Mouse (Mus musculus) hindbrain, embryonic 10.5 days (tissue): ENCODE results near the gene BC147527. TPM values are rescaled to one million over a fixed set of nuclear protein-coding genes. Genes with fewer than 3 reads are reported as not detected.
"Not testable (repeated sequence)": the region's sequence is repeated elsewhere in the genome, so short reads cannot be mapped to it uniquely, and the experiment has no call there.

Source experiments
- DNase-seq: peaks from one replicate; pipeline ENCODE4 v3.0.0-alpha.2; 2017; ENCODE audit warnings: low spot score
- H3K27ac ChIP-seq: fragments of 300-500 bp; sonication (generic); 2 replicates; pipeline ENCODE4 v1.5.1; 2016; ENCODE audit warnings: mild to moderate bottlenecking, moderate library complexity
- H3K27me3 ChIP-seq: fragments of 300-500 bp; sonication (generic); 2 replicates; pipeline ENCODE4 v1.6.1; 2016; ENCODE audit warnings: mild to moderate bottlenecking; ENCODE audit not compliant: poor library complexity, insufficient read depth, severe bottlenecking
- H3K36me3 ChIP-seq: fragments of 300-500 bp; sonication (generic); 2 replicates; pipeline ENCODE4 v1.6.1; 2016; ENCODE audit warnings: mild to moderate bottlenecking, moderate library complexity
- H3K4me1 ChIP-seq: fragments of 300-500 bp; sonication (generic); replicated peaks from 2 replicates; pipeline ENCODE4 v1.6.1; 2016; ENCODE audit warnings: mild to moderate bottlenecking
- H3K4me3 ChIP-seq: fragments of 300-500 bp; sonication (generic); 2 replicates; pipeline ENCODE4 v1.5.1; 2016; ENCODE audit warnings: mild to moderate bottlenecking, moderate library complexity
- H3K9me3 ChIP-seq: fragments of 300-500 bp; sonication (generic); 2 replicates; pipeline ENCODE4 v1.6.1; 2016; ENCODE audit warnings: mild to moderate bottlenecking, moderate library complexity
- WGBS: fragments of 180-500 bp; shearing (Covaris S2); methylation state at CpG from one replicate; pipeline ENCODE4 v1.1.7; 2016; 5-methylcytosine and 5-hydroxymethylcytosine counted together
- polyA plus RNA-seq: library from polyadenylated mRNA; unstranded; fragments of >200 nt; fragmentation: Nextera tagmentation; extraction: Ambion mirVana; gene quantifications from 2 replicates; pipeline ENCODE4 v1.2.1, GENCODE M21; 2016

Gene BC147527
- polyA plus RNA-seq = 0.12 and 0.14 TPM in 2 replicates

DNA sequence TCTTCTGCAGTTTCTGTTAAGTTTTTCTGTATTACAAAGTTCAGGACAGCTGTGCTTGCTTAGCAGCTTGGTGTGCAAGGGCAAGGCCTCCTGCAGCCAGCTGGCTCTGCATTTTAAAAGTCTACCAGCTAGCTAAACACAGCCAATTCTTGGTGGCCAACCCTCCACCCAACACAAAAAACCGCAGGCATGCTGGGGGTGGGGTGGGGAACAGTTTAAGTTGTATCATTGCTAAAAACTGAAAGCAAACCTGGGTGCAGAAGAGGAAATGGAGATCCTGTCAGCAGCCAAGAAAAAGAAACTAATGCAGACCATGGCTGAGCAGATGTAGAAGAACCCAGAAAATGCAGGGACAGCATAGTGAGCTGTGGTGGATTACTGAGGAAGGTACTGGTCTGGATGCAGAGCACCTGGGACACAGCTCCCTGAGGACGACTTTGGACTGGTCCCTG, at the start of gene BC147527:
Gene BC147527 (plus strand): TSS at position 402 of the 452 bp plus-strand sequence.
- WGBS = 52% methylated on average over 2 of the region's 2 CpGs
- Histone ChIP-seq H3K36me3 (no peaks in the 10 kb centered on the region), H3K4me3 (no peak within 1 kb of the TSS), H3K27me3 (no peaks in the 10 kb centered on the region), H3K4me1 (no peaks in the 10 kb centered on the region), H3K27ac (no peak within 1 kb of the TSS), H3K9me3 (no peaks in the 10 kb centered on the region)
- DNase-seq = no peak

DNA sequence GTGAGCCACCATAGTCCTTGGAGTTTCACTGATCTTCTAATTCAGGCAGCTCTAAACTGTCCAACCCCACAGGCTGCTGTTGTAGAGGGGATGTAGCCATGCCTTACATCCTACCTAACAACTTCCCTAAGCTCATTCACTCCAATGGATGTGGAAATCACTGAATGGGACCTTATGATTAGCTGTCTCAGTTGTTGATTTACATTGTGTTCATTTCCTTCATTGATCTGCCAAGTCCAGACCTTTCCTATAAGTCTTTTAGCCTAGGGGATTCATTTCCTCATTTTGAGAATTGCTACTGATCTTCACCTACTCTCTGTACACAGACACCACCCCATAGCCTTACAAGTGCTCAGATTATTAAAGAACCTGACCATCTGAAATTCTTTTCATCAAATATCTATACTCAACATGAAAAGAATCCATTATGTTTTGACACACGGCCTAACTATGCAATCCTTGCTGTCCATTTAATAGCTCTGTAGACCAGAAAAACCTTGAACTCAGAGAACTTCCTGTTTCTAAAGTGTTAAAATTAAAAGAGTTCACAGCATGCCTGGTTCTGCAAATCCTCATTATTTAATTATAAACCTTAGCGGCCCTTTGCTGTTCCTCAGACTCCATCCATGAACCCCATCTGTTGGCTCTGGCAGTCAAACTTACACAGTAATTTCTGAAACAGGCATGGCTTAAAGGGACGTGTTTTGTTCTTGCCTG, 48.8 kb upstream of the BC147527 start:
- H3K27ac ChIP-seq, H3K4me1 ChIP-seq, DNase-seq, H3K9me3 ChIP-seq, H3K27me3 ChIP-seq, H3K4me3 ChIP-seq, H3K36me3 ChIP-seq: not testable (repeated sequence)
- WGBS = 78% methylated on average over 2 of the region's 3 CpGs

DNA sequence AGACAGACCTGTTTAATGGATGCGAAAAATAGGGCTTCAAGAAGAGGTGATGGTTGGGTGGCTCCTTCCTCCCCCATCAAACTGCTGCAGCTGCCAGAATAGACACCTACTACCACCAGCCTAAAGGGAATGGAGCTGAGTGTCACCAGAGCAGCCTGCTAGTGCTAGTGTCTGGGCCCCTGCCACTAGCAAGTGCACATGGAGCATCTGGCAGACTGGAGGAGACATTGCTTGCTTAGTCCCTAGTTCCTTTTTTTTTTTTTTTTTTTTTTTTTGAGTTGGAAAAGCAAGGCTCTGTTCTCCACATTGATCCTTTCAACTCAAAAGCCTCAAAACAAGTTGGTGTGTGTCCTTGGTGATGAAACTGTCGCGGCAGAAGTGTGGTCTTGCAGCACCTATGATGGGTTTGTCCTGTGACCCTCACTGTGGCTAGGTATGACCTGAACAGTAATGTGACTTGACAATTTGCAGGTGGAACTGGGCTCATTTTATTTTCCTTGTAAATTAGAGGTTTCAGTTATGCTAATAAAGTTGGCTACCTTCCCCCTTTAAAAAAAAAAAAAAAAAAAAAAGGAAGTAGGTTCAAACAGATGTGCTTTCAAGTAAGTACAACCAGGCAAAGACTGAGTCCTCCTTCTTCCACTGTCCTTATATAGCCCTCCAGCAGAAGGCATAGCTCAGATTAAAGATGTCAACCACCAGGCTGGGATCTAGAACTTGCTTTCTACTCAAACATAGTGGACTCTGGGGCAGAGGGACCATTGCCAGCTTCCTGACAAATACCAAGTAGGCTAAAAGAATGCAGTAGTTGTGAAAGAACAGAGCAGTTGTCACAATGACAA, 41.2 kb upstream of the BC147527 start:
- not testable (repeated sequence) for H3K4me1 ChIP-seq, H3K4me3 ChIP-seq, DNase-seq, H3K27me3 ChIP-seq, H3K27ac ChIP-seq, H3K36me3 ChIP-seq, H3K9me3 ChIP-seq
- 92% methylated on average over 3 of the region's 3 CpGs for WGBS

DNA sequence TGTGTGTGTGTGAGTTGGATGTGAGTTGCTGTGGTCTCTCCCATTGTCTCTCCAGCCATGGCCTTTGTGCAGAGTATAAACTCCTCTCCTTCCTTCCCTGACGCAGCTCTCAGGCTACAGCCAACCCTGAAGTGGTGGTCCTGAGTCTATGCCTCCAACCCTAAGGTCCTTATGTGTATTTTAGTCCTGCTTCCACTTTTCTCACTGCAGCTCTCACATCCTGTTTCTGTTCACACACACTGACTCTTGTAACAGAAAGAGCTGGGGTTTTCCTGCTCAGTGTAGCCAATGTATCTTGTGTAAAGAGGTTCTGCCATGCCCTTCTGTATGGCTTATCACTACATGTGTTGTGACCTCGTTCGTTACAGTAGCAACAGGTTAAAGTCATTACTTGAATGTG, 40.5 kb upstream of the BC147527 start:
- 78% methylated on average over 3 of the region's 3 CpGs for WGBS
- H3K9me3 ChIP-seq = not testable (repeated sequence)

DNA sequence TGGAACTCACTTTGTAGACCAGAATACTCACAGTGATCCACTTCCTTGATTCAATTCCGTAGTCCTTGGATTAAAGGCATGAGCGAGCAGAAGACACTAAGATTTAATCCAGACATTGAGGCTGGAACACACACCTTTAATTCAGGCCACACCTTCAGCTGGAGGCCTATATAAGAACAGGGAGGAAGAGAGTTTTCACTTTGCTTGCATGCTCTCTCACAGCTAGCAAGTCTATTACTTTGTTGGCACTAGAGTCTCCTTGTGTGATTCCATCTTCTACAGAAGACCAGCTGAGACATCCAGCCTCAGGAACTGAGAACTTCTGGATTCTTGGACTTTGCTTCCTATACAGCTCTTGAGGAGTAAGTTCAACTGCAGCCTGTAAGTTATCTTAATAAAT, 37.3 kb upstream of the BC147527 start, which contains the start of gene AF067061:
Gene AF067061 (plus strand): TSS at position 245 of the 400 bp plus-strand sequence.
- not testable (repeated sequence) for H3K9me3 ChIP-seq, H3K36me3 ChIP-seq, H3K27me3 ChIP-seq, DNase-seq, H3K4me1 ChIP-seq, H3K4me3 ChIP-seq, H3K27ac ChIP-seq
- 91% methylated on average over 2 of the region's 2 CpGs for WGBS

More for the DNA sequence above, 40.5 kb upstream of the BC147527 start:
- H3K27ac ChIP-seq, H3K36me3 ChIP-seq, H3K27me3 ChIP-seq, H3K4me3 ChIP-seq, DNase-seq, H3K4me1 ChIP-seq: not testable (repeated sequence)

DNA sequence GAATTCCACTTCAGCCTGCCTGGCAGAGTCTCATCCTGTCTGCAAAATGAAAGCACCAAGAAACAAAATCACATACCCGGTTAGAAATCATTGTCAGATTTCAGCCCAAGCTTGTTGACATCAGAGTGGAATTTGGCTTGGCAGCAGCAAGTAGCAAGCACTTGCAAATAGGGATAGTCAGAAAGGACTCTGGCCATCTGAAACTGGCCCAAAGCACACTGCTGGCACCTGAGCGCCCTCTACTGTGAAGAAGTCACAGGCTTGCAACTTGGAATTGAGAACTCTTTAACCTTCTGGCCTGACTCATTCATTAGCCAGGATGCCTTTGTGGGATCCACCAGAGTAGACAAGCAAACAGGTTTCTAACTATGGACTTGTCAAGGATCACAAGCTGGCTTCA, 22.4 kb upstream of the BC147527 start:
- H3K27me3 ChIP-seq, H3K4me3 ChIP-seq, DNase-seq, H3K9me3 ChIP-seq, H3K27ac ChIP-seq, H3K4me1 ChIP-seq, H3K36me3 ChIP-seq: not testable (repeated sequence)
- 30% methylated on average over 2 of the region's 2 CpGs for WGBS

DNA sequence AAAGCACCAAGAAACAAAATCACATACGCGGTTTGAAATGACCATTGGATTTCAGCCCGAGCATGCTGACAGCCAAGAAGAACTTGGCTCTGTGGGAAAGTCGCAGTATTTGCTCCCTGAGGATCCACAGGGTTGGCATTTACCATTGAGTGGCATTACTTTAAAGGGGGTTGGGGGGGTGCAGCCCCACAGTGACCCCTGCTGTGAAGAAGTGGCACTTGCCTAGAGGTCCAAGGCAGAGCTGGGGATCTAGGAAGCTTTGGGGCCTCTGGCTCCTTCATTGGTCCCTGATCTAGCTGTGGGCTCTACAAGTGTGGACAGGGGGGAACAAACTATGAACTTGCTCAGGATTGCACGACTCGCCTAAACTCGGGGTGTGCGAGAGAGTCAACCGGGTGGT, 21.4 kb upstream of the BC147527 start:
- Histone ChIP-seq H3K27me3 (no peaks in the 10 kb centered on the region), H3K27ac (no peak overlapping the region), H3K9me3 (no peaks in the 10 kb centered on the region), H3K4me1 (no peaks in the 10 kb centered on the region), H3K36me3 (no peaks in the 10 kb centered on the region), H3K4me3 (no peak overlapping the region)
- DNase-seq = no peak
- 93% methylated on average over 9 of the region's 9 CpGs for WGBS

DNA sequence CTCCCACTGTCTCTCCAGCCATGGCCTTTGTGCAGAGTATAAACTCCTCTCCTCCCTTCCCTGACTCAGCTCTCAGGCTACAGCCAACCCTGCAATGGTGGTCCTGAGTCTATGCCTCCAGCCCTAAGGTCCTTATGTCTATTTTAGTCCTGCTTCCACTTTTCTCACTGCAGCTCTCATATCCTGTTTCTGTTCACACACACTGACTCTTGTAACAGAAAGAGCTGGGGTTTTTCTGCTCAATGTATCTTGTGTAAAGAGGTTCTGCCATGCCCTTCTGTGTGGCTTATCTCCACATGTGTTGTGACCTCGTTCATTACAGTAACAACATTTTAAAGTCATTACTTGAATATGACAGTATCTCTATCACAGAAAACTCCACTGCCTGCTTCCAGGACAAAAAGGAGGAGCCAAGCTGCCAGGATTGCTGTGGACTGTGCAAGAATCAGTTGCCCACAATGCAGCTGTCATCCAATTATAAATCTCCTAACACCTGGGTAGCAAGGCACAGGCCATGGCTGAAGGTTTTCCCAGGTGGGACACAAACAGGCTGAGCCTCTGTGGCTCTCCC, 783 bp upstream of the BC147527 start:
- H3K9me3 ChIP-seq = no peaks in the 10 kb centered on the region
- H3K27me3 ChIP-seq = no peaks in the 10 kb centered on the region
- no peak for DNase-seq
- 67% methylated on average over 1 of the region's 1 CpGs for WGBS
- H3K4me1 ChIP-seq = no peaks in the 10 kb centered on the region
- no peaks in the 10 kb centered on the region for H3K36me3 ChIP-seq
- H3K4me3 ChIP-seq = no peak overlapping the region
- H3K27ac ChIP-seq = no peak overlapping the region

DNA sequence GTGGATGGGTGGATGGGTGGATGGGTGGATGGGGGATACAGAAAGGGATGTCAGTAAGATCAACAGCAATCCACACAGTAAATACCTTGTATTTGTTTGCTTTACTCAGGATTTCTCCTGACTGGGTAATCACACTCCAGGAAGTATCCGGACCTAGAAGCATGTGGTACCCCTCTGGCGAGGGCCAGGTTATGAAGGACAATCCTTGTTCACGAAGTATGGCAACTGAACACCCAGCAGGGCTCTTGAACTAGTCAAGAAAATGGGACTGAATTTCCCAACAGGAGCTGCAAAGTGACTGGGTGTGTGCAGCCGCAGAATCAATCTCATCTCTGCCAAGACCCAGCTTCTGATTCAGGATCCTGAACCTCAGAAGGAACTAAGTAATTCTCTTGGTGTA, 661 bp downstream of the BC147527 start:
- no peak for DNase-seq
- Histone ChIP-seq H3K4me1 (no peaks in the 10 kb centered on the region), H3K27me3 (no peaks in the 10 kb centered on the region), H3K4me3 (no peak overlapping the region), H3K9me3 (no peaks in the 10 kb centered on the region), H3K36me3 (no peaks in the 10 kb centered on the region), H3K27ac (no peak overlapping the region)
- WGBS = 86% methylated on average over 4 of the region's 4 CpGs

DNA sequence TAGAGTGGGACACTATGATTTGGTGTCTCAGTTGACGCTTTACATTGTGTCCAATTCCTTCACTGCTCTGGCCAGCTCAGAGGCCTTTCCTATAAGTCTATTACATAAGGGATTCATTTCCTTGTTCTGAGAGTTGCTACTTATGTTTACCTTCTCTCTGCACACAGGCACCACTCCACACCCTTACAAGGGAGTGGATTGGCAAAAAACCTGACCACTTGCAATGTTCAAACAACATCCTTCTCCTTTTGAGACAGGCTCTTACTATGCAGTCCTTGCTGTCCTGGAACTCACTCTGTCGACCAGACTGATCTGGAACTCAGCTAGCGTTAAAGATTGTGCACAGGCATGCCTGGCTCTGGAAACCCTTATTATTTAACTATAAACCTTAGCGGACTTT, 10.6 kb downstream of the BC147527 start:
- DNase-seq = no peak
- no peaks in the 10 kb centered on the region; the same call in 1 of the 2 replicates for H3K27me3 ChIP-seq
- WGBS = 82% methylated on average over 4 of the region's 4 CpGs

DNA sequence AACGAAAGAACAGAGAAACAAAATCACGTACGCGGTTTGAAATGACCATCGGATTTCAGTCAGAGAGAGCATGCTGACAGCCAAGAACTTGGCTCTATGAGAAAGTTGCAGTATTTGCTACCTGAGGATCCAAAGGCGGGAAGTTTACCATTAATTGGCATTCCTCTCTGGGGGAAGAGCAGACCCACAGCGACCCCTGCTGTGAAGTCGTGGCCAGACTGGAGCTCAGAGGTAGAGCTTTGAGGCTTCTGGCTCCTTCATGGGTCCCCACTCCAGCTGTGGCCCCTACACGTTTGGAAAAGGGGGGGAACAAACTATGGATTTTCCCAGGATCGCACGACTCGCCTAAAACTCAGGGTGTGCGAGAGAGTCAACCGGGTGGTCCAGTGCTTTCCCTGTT, 13.4 kb downstream of the BC147527 start:
- Histone ChIP-seq H3K27me3 (no peaks in the 10 kb centered on the region; the same call in 1 of the 2 replicates), H3K9me3 (no peaks in the 10 kb centered on the region), H3K36me3 (no peaks in the 10 kb centered on the region), H3K27ac (no peak overlapping the region), H3K4me1 (no peaks in the 10 kb centered on the region), H3K4me3 (no peak overlapping the region)
- no peak for DNase-seq
- 43% methylated on average over 14 of the region's 14 CpGs for WGBS

More for the DNA sequence above, 10.6 kb downstream of the BC147527 start:
- Histone ChIP-seq H3K36me3 (no peaks in the 10 kb centered on the region), H3K4me1 (no peaks in the 10 kb centered on the region), H3K9me3 (no peaks in the 10 kb centered on the region), H3K27ac (no peak overlapping the region), H3K4me3 (no peak overlapping the region)

DNA sequence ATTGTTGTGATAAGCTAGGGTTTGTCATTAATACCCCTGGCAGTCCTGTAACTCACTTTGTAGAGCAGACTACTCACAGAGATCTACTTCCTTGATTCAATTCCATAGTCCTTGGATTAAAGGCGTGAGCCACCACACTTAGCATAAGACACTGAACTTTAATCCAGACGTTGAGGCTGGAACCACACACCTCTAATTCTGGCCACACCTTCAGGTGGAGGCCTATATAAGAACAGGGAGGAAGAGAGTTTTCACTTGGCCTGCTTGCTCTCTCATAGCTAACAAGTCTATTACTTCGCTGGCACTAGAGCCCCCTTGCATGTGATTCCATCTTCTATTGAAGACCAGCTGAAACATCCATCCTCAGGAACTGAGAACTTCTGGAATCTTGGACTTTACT, 16.4 kb downstream of the BC147527 start, which contains the start of gene Tcstv3:
Gene Tcstv3 (plus strand): TSS at position 301 of the 400 bp plus-strand sequence.
- H3K4me1 ChIP-seq, H3K27me3 ChIP-seq, H3K4me3 ChIP-seq, H3K27ac ChIP-seq, H3K36me3 ChIP-seq, DNase-seq, H3K9me3 ChIP-seq: not testable (repeated sequence)
- 79% methylated on average over 3 of the region's 3 CpGs for WGBS

DNA sequence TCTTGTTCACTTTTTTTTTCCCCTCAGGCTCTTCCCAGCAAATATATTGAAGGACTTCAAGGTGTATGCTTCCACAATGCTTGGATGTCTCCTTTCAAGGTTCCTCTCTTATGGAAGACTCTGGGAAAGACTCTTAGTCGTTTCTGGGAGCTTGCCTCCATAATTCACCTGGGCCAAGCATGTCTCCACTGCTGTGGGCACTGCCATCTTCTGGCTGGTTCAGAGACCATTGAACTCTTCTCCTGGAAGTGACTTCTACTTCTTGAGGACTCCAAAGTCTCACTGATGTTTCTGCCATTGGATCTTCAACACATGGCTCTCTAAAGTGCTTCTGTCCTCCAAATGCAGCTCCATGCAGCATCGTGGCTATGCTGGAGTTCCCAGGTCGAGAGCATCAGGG, 20.0 kb downstream of the BC147527 start:
- H3K36me3 ChIP-seq = no peaks in the 10 kb centered on the region
- 60% methylated on average over 3 of the region's 3 CpGs for WGBS
- DNase-seq = no peak

More for the DNA sequence above, 20.0 kb downstream of the BC147527 start:
- Histone ChIP-seq H3K27me3 (no peaks in the 10 kb centered on the region), H3K27ac (no peak overlapping the region), H3K4me3 (no peak overlapping the region), H3K4me1 (no peaks in the 10 kb centered on the region), H3K9me3 (0 out of 2 replicates have a peak, but pooled peaks cover 3% of the 10 kb centered on the region)
